Mouse (Mus musculus) forebrain, embryonic 12.5 days (tissue): Measurements from ENCODE around the gene Pcdh7. TPM values are rescaled to one million over a fixed set of nuclear protein-coding genes. Genes with fewer than 3 reads are reported as not detected.
"Not testable (repeated sequence)": the region's sequence is repeated elsewhere in the genome, so short reads cannot be mapped to it uniquely, and the experiment has no call there.

Experiments used
- ATAC-seq: fragments of 200-750 bp; cut with Nextera tagmentation; 2 replicates; pipeline ENCODE4 v1.8.0; 2017; ENCODE audit warnings: moderate TSS enrichment; ENCODE audit not compliant: low FRiP score
- H3K27ac ChIP-seq: fragments of 300-500 bp; sonication (generic); 2 replicates; pipeline ENCODE4 v1.5.1; 2016; ENCODE audit warnings: mild to moderate bottlenecking
- H3K27me3 ChIP-seq: fragments of 300-500 bp; sonication (generic); 2 replicates; pipeline ENCODE4 v1.6.1; 2016; ENCODE audit warnings: mild to moderate bottlenecking
- H3K36me3 ChIP-seq: fragments of 300-500 bp; sonication (generic); replicated peaks from 2 replicates; pipeline ENCODE4 v1.6.1; 2016; ENCODE audit warnings: mild to moderate bottlenecking
- H3K4me1 ChIP-seq: fragments of 300-500 bp; sonication (generic); 2 replicates; pipeline ENCODE4 v1.6.1; 2016
- H3K4me2 ChIP-seq: fragments of 300-500 bp; sonication (generic); 2 replicates; pipeline ENCODE4 v1.6.1; 2016; ENCODE audit warnings: mild to moderate bottlenecking, moderate library complexity
- H3K4me3 ChIP-seq: fragments of 300-500 bp; sonication (generic); replicated peaks from 2 replicates; pipeline ENCODE4 v1.5.1; 2016; ENCODE audit warnings: mild to moderate bottlenecking
- H3K9ac ChIP-seq: fragments of 300-500 bp; sonication (generic); 2 replicates; pipeline ENCODE4 v1.6.1; 2016; ENCODE audit warnings: mild to moderate bottlenecking
- H3K9me3 ChIP-seq: fragments of 300-500 bp; sonication (generic); 2 replicates; pipeline ENCODE4 v1.6.1; 2016
- WGBS: fragments of 180-500 bp; shearing (Covaris S2); methylation state at CpG from one replicate; pipeline ENCODE4 v1.1.7; 2016; 5-methylcytosine and 5-hydroxymethylcytosine counted together
- polyA plus RNA-seq: library from polyadenylated mRNA; unstranded; fragments of >200 nt; fragmentation: Nextera tagmentation; extraction: Ambion mirVana; gene quantifications from 2 replicates; pipeline ENCODE4 v1.2.1, GENCODE M21; 2016

The Pcdh7 gene
- polyA plus RNA-seq, 1 experiment from 2014 or later: 9.4 TPM

GRCm38 (mm10) chr5:58153966-58154365 is 436.2 kb downstream of the Pcdh7 start:
- ATAC-seq: no peak
- Histone ChIP-seq H3K4me2 (no peak overlapping the region), H3K9ac (no peak overlapping the region), H3K4me3 (no peak overlapping the region), H3K9me3 (no peaks in the 10 kb centered on the region), H3K27ac (no peak overlapping the region), H3K36me3 (no peaks in the 10 kb centered on the region), H3K27me3 (no peaks in the 10 kb centered on the region), H3K4me1 (no peaks in the 10 kb centered on the region)
- WGBS: 82% methylated on average over 5 of the region's 5 CpGs

- H3K9me3 ChIP-seq: no peaks in the 10 kb centered on the region
- no peaks in the 10 kb centered on the region for H3K4me1 ChIP-seq
- no peak overlapping the region for H3K9ac ChIP-seq
- no peak overlapping the region for H3K4me3 ChIP-seq
- no peak overlapping the region for H3K27ac ChIP-seq
- no peak overlapping the region for H3K4me2 ChIP-seq
- ATAC-seq: no peak
- no peaks in the 10 kb centered on the region for H3K36me3 ChIP-seq
- H3K27me3 ChIP-seq: no peaks in the 10 kb centered on the region
Measured at GRCm38 (mm10) chr5:58172218-58172617, 454.5 kb downstream of the Pcdh7 start.

GRCm38 (mm10) chr5:58174335-58174734 is 456.6 kb downstream of the Pcdh7 start:
- not testable (repeated sequence) for H3K4me2 ChIP-seq, H3K36me3 ChIP-seq, H3K27me3 ChIP-seq, H3K27ac ChIP-seq, ATAC-seq, H3K4me3 ChIP-seq, H3K9me3 ChIP-seq, H3K9ac ChIP-seq, H3K4me1 ChIP-seq

- WGBS: 90% methylated on average over 3 of the region's 3 CpGs
- no peak for ATAC-seq
- Histone ChIP-seq H3K9ac (no peak overlapping the region), H3K4me1 (no peaks in the 10 kb centered on the region), H3K27me3 (no peaks in the 10 kb centered on the region), H3K27ac (no peak overlapping the region), H3K36me3 (no peaks in the 10 kb centered on the region), H3K4me3 (no peak overlapping the region), H3K4me2 (no peak overlapping the region), H3K9me3 (no peaks in the 10 kb centered on the region)
Measured at GRCm38 (mm10) chr5:58175532-58175931, 457.8 kb downstream of the Pcdh7 start.
